Comparison of ENCODE assay signal across 8 mouse cellular contexts in genomic region chr5:121815067-121815466, GRCm38 (mm10). TPM values are rescaled to one million over a fixed set of nuclear protein-coding genes. Genes with fewer than 3 reads are reported as not detected.
DNase-seq lines count a peak whose midpoint lies in the region; ATAC-seq and TF ChIP-seq lines count a peak whose summit lies in the region.

No protein-coding gene starts in this region.

- H3K9me3 ChIP-seq in kidney, embryonic 14.5 days (ENCODE audit: control insufficient read depth, low read length), result no peaks in the 10 kb centered on the region

- no peak overlapping the region for H3K9ac ChIP-seq in kidney, embryonic 14.5 days (ENCODE audit: low read depth, low read length)

- H3K36me3 ChIP-seq in kidney, embryonic 14.5 days (ENCODE audit: control insufficient read depth, insufficient read depth, low read length), result peaks cover 89% of the 10 kb centered on the region
- peaks cover 35% of the 10 kb centered on the region for H3K36me3 ChIP-seq in thymus, adult 2 months (ENCODE audit: control insufficient read depth, insufficient read depth, low read length)

- H3K4me2 ChIP-seq in kidney, embryonic 14.5 days (replicated peaks; ENCODE audit: low read depth, low read length), result no peak overlapping the region

- TF ChIP-seq CTCF in thymus, adult 2 months (IDR thresholded peaks at IDR 0.05; ENCODE audit: borderline replicate concordance, control insufficient read depth, extremely low read depth, insufficient read depth, low read length, poor library complexity), result peak; percentile 75; the same call in 1 of the 2 replicates

- ATAC-seq in frontal cortex, adult (ENCODE audit: low TSS enrichment), result peak; percentile 22; the same call in 1 of the 2 replicates
- peak; percentile 43; the same call in 1 of the 2 replicates for ATAC-seq in kidney, embryonic 14.5 days (ENCODE audit: low FRiP score, low TSS enrichment)

- H3K27ac ChIP-seq in kidney, embryonic 14.5 days (ENCODE audit: low read depth, low read length), result no peak overlapping the region
- H3K27ac ChIP-seq in thymus, adult 2 months (ENCODE audit: control insufficient read depth, insufficient read depth, low read length), result no peak overlapping the region

- TF ChIP-seq POLR2A in thymus, adult 2 months (IDR thresholded peaks at IDR 0.05; ENCODE audit: control insufficient read depth, extremely low read depth, insufficient read depth, low read length, poor library complexity), result no peak

- WGBS in kidney, embryonic 14.5 days, result 65% methylated on average over 3 of the region's 3 CpGs
- WGBS in thymus, adult 2 months, result 70% methylated on average over 3 of the region's 3 CpGs

- no peaks in the 10 kb centered on the region for H3K4me1 ChIP-seq in kidney, embryonic 14.5 days (ENCODE audit: control insufficient read depth, insufficient read depth, low read length)
- peaks cover 34% of the 10 kb centered on the region for H3K4me1 ChIP-seq in thymus, adult 2 months (replicated peaks; ENCODE audit: control insufficient read depth, insufficient read depth, low read length)

- no peak overlapping the region for H3K4me3 ChIP-seq in kidney, embryonic 14.5 days (ENCODE audit: low read length)
- H3K4me3 ChIP-seq in thymus, adult 2 months (ENCODE audit: control insufficient read depth, insufficient read depth, low read length), result no peak overlapping the region

- no peaks in the 10 kb centered on the region for H3K27me3 ChIP-seq in kidney, embryonic 14.5 days (ENCODE audit: control insufficient read depth, insufficient read depth, low read length)
- no peaks in the 10 kb centered on the region for H3K27me3 ChIP-seq in thymus, adult 2 months (ENCODE audit: control insufficient read depth, insufficient read depth, low read length)

- DNase-seq in frontal cortex, postnatal 10 days (ENCODE audit: low spot score in 2 of 2), result no peak
- peak; percentile 86 for DNase-seq in 416B (ENCODE audit: low read depth)
- DNase-seq in adrenal gland, postnatal 14 days, result peak; percentile 74
- peak; percentile 67 for DNase-seq in forelimb bud, embryonic 11.5 days (ENCODE audit: low read depth, low spot score)
- DNase-seq in lung, postnatal 10 days, result peak; percentile 90
- DNase-seq in thymus, adult 2 months, result peak; percentile 50

RNA-seq across cellular contexts. Expression of gene Sh2b3, which starts 22.4 kb away (rescaled TPM):
- 35.6 and 43.0 TPM in 2 replicates for total RNA-seq in adrenal gland, postnatal 14 days (2021)
- polyA plus RNA-seq in kidney, embryonic 14.5 days (2014; fragmentation: Nextera tagmentation; extraction: Ambion mirVana), result 18.1 and 22.9 TPM in 2 replicates
- 48.3 and 80.5 TPM in 2 replicates for polyA plus RNA-seq in thymus, adult 2 months (2012; rRNA removed)

RNA-seq across cellular contexts. Expression of gene Pheta1, which starts 33.7 kb away (rescaled TPM):
- 7.1 and 8.8 TPM in 2 replicates for total RNA-seq in adrenal gland, postnatal 14 days (2021)
- 16.1 and 22.6 TPM in 2 replicates for polyA plus RNA-seq in kidney, embryonic 14.5 days (2014; fragmentation: Nextera tagmentation; extraction: Ambion mirVana)
- 23.3 and 25.3 TPM in 2 replicates for polyA plus RNA-seq in thymus, adult 2 months (2012; rRNA removed)

Comparison
In these comparisons a context has a peak if more than half of its experiments do, and no peak if none do; other contexts are left out.
1. DNase-seq: peak in 416B (single experiment), adrenal gland, postnatal 14 days (single experiment), forelimb bud, embryonic 11.5 days (single experiment), lung, postnatal 10 days (single experiment) and thymus, adult 2 months (single experiment); none in frontal cortex, postnatal 10 days (0 of 2).